ENCODE assay signal across 15 mouse cellular contexts in genomic region chr7:82938311-82938710, GRCm38 (mm10).
DNase-seq lines count a peak whose midpoint lies in the region; ATAC-seq lines count a peak whose summit lies in the region.
"Had no signal": no experiment of that assay in that cellular context is flagged by ENCODE, and none has a peak within 500 bp of the region (broad histone marks: within the 10 kb centered on the region; RNA-seq: fewer than 3 reads in every experiment).

No protein-coding gene starts in this region.

- H3K9me3 ChIP-seq in hindbrain, embryonic 10.5 days = no peaks in the 10 kb centered on the region
- H3K9me3 ChIP-seq in hindbrain, embryonic 12.5 days (replicated peaks) = no peaks in the 10 kb centered on the region; the same call in 1 of the 2 replicates
- 0 out of 2 replicates have a peak, but pooled peaks cover 6% of the 10 kb centered on the region for H3K9me3 ChIP-seq in limb, embryonic 13.5 days
- no peaks in the 10 kb centered on the region for H3K9me3 ChIP-seq in neural tube, embryonic 14.5 days (ENCODE audit: control insufficient read depth, low read length)
- H3K9me3 ChIP-seq: embryonic facial prominence, embryonic 10.5 days; heart, embryonic 10.5 days; kidney, embryonic 15.5 days had no signal

- no peak for ATAC-seq in hindbrain, embryonic 12.5 days (ENCODE audit: low FRiP score)
- peak; percentile 57 for ATAC-seq in limb, embryonic 13.5 days (ENCODE audit: low FRiP score, low read depth)
- ATAC-seq in neural tube, embryonic 14.5 days (ENCODE audit: low read depth) = peak; percentile 79
- ATAC-seq: CD4-positive, CD25-positive, alpha-beta regulatory T cell, adult 4 months had no signal

- H3K36me3 ChIP-seq in hindbrain, embryonic 10.5 days = no peaks in the 10 kb centered on the region
- H3K36me3 ChIP-seq in hindbrain, embryonic 12.5 days = no peaks in the 10 kb centered on the region
- no peaks in the 10 kb centered on the region for H3K36me3 ChIP-seq in limb, embryonic 13.5 days
- H3K36me3 ChIP-seq in neural tube, embryonic 14.5 days (ENCODE audit: control insufficient read depth, insufficient read depth, low read length) = no peaks in the 10 kb centered on the region
- H3K36me3 ChIP-seq: embryonic facial prominence, embryonic 10.5 days; heart, embryonic 10.5 days; kidney, embryonic 15.5 days had no signal

- no peaks in the 10 kb centered on the region for H3K27me3 ChIP-seq in hindbrain, embryonic 10.5 days (ENCODE audit: insufficient read depth, poor library complexity, severe bottlenecking)
- no peaks in the 10 kb centered on the region for H3K27me3 ChIP-seq in hindbrain, embryonic 12.5 days
- no peaks in the 10 kb centered on the region for H3K27me3 ChIP-seq in limb, embryonic 13.5 days
- H3K27me3 ChIP-seq in neural tube, embryonic 14.5 days (ENCODE audit: control insufficient read depth, insufficient read depth, low read length) = no peaks in the 10 kb centered on the region
- H3K27me3 ChIP-seq: kidney, embryonic 15.5 days had no signal

- no peak overlapping the region for H3K4me2 ChIP-seq in hindbrain, embryonic 12.5 days (replicated peaks)
- H3K4me2 ChIP-seq in limb, embryonic 13.5 days (replicated peaks) = no peak overlapping the region
- no peak overlapping the region for H3K4me2 ChIP-seq in neural tube, embryonic 14.5 days (ENCODE audit: low read depth, low read length)
- H3K4me2 ChIP-seq: kidney, embryonic 15.5 days had no signal

- no peak overlapping the region for H3K4me3 ChIP-seq in hindbrain, embryonic 10.5 days
- no peak overlapping the region for H3K4me3 ChIP-seq in hindbrain, embryonic 12.5 days
- H3K4me3 ChIP-seq in limb, embryonic 13.5 days = no peak overlapping the region
- H3K4me3 ChIP-seq in neural tube, embryonic 14.5 days (ENCODE audit: low read depth, low read length) = no peak overlapping the region
- H3K4me3 ChIP-seq: embryonic facial prominence, embryonic 10.5 days; heart, embryonic 10.5 days; kidney, embryonic 15.5 days; megakaryocyte, embryonic 14.5 days had no signal

- H3K4me1 ChIP-seq in hindbrain, embryonic 10.5 days (replicated peaks) = peaks cover 7% of the 10 kb centered on the region
- no peaks in the 10 kb centered on the region for H3K4me1 ChIP-seq in hindbrain, embryonic 12.5 days
- peaks cover 18% of the 10 kb centered on the region for H3K4me1 ChIP-seq in limb, embryonic 13.5 days
- no peaks in the 10 kb centered on the region for H3K4me1 ChIP-seq in neural tube, embryonic 14.5 days (ENCODE audit: control insufficient read depth, insufficient read depth, low read length)
- H3K4me1 ChIP-seq: embryonic facial prominence, embryonic 10.5 days; heart, embryonic 10.5 days; kidney, embryonic 15.5 days; megakaryocyte, embryonic 14.5 days had no signal

- no peak overlapping the region for H3K27ac ChIP-seq in hindbrain, embryonic 10.5 days
- no peak overlapping the region for H3K27ac ChIP-seq in hindbrain, embryonic 12.5 days
- H3K27ac ChIP-seq in limb, embryonic 13.5 days = no peak overlapping the region; the same call in 1 of the 2 replicates
- no peak overlapping the region for H3K27ac ChIP-seq in neural tube, embryonic 14.5 days (ENCODE audit: low read depth, low read length)
- H3K27ac ChIP-seq: embryonic facial prominence, embryonic 10.5 days; heart, embryonic 10.5 days; kidney, embryonic 15.5 days; liver, embryonic 14.5 days had no signal

- WGBS in hindbrain, embryonic 10.5 days = 21% methylated on average over 3 of the region's 3 CpGs
- WGBS in hindbrain, embryonic 12.5 days = 15% methylated on average over 3 of the region's 3 CpGs
- WGBS in limb, embryonic 13.5 days = 11% methylated on average over 3 of the region's 3 CpGs
- 5% methylated on average over 3 of the region's 3 CpGs for WGBS in neural tube, embryonic 14.5 days

- peak; percentile 16 for DNase-seq in hindbrain, embryonic 10.5 days (ENCODE audit: low spot score)
- peak; percentile 30 for DNase-seq in embryo, embryonic 11.5 days (ENCODE audit: low read depth, low spot score)
- no peak for DNase-seq in B cell, adult 2 months
- no peak for DNase-seq in adrenal gland, postnatal 25 days
- DNase-seq in layer of hippocampus, postnatal 36 days = no peak
- DNase-seq: thymus, postnatal 14 days had no signal

- H3K9ac ChIP-seq in hindbrain, embryonic 12.5 days = no peak overlapping the region
- no peak overlapping the region for H3K9ac ChIP-seq in limb, embryonic 13.5 days
- H3K9ac ChIP-seq in neural tube, embryonic 14.5 days (replicated peaks; ENCODE audit: low read depth, low read length) = no peak overlapping the region
- H3K9ac ChIP-seq: kidney, embryonic 15.5 days; liver, embryonic 14.5 days had no signal

Comparison
In these comparisons a context has a peak if more than half of its experiments do, and no peak if none do; other contexts are left out.
1. DNase-seq: peak in hindbrain, embryonic 10.5 days (single experiment) and embryo, embryonic 11.5 days (single experiment); none in B cell, adult 2 months (0 of 2), adrenal gland, postnatal 25 days (single experiment) and layer of hippocampus, postnatal 36 days (0 of 2).